11 mouse cellular contexts compared by ENCODE assay signal in the genomic region with DNA sequence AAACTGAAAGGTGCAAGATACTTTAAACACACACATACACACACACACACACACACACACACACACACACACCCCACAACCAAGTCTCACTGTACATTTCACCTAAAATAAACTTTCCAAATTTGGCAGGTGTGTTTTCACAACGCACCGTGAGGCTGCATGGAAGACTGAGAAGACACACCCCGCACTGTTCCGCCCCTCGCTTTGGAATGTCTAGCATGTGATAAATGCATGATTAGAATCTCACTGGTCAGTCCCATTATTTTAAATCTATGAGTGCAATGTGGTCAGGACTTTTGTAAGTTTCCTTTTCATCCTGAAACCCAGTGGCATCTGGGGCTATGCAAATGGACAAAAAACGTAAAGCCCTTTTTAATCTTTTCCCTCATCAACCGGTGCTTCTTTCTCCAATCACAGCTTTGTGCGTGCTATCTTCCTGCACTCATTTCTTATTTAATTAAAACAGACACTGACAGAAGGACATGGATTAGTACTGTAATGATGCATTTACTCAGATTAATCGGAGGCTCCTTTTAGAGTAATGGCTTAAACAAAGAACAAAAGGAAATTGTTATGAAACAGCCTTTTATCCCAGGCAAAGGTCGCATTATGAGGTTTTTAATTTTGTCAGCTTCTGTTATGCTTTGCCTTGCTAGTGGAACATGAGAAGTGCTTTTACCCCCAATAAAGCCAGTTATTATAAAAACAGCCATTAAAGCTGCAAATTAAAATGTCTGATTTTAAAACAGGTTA.
DNase-seq lines count a peak whose midpoint lies in the region; ATAC-seq lines count a peak whose summit lies in the region.
"Had no signal": no experiment of that assay in that cellular context is flagged by ENCODE, and none has a peak within 500 bp of the region (broad histone marks: within the 10 kb centered on the region; RNA-seq: fewer than 3 reads in every experiment).

No protein-coding gene starts in this region.

- H3K4me2 ChIP-seq in kidney, embryonic 15.5 days, result no peak overlapping the region
- H3K4me2 ChIP-seq: heart, embryonic 15.5 days; limb, embryonic 13.5 days; stomach, embryonic 15.5 days had no signal

- no peak overlapping the region for H3K9ac ChIP-seq in kidney, embryonic 15.5 days
- H3K9ac ChIP-seq: heart, embryonic 15.5 days; limb, embryonic 13.5 days; stomach, embryonic 15.5 days had no signal

- H3K27ac ChIP-seq in forebrain, embryonic 10.5 days, result peak overlapping the region; percentile 87
- 0 out of 2 replicates have a peak overlapping the region, but pooled peaks have one; percentile 54 for H3K27ac ChIP-seq in kidney, embryonic 15.5 days
- H3K27ac ChIP-seq: heart, embryonic 15.5 days; limb, embryonic 13.5 days had no signal

- DNase-seq in lung, adult 18-20 months, result peak; percentile 14 to 33
- DNase-seq in lung, postnatal 14 days, result no peak
- DNase-seq in forebrain, embryonic 10.5 days (ENCODE audit: extremely low spot score, low spot score), result peak; percentile 26
- DNase-seq in retina, adult 2 months (ENCODE audit: low read depth, low spot score), result peak; percentile 2
- DNase-seq in gastrocnemius, adult 18-20 months (ENCODE audit: low spot score), result no peak
- DNase-seq in layer of hippocampus, adult 11-12 months (ENCODE audit: low spot score), result no peak

- 16% methylated on average over 10 of the region's 10 CpGs for WGBS in forebrain, embryonic 10.5 days
- WGBS in kidney, embryonic 15.5 days, result 39% methylated on average over 10 of the region's 10 CpGs

- H3K36me3 ChIP-seq in forebrain, embryonic 10.5 days (replicated peaks), result no peaks in the 10 kb centered on the region
- no peaks in the 10 kb centered on the region for H3K36me3 ChIP-seq in kidney, embryonic 15.5 days
- H3K36me3 ChIP-seq: heart, embryonic 15.5 days; limb, embryonic 13.5 days; stomach, embryonic 15.5 days had no signal

- no peaks in the 10 kb centered on the region for H3K27me3 ChIP-seq in forebrain, embryonic 10.5 days (ENCODE audit: poor library complexity, severe bottlenecking)
- H3K27me3 ChIP-seq in kidney, embryonic 15.5 days, result no peaks in the 10 kb centered on the region
- H3K27me3 ChIP-seq: heart, embryonic 15.5 days; limb, embryonic 13.5 days; stomach, embryonic 15.5 days had no signal

- peaks cover 64% of the 10 kb centered on the region for H3K4me1 ChIP-seq in forebrain, embryonic 10.5 days
- H3K4me1 ChIP-seq in kidney, embryonic 15.5 days, result peaks cover 36% of the 10 kb centered on the region

- H3K4me3 ChIP-seq in forebrain, embryonic 10.5 days, result peak overlapping the region; percentile 29
- H3K4me3 ChIP-seq in kidney, embryonic 15.5 days (replicated peaks), result no peak overlapping the region
- H3K4me3 ChIP-seq: heart, embryonic 15.5 days; limb, embryonic 13.5 days; stomach, embryonic 15.5 days had no signal

- no peaks in the 10 kb centered on the region for H3K9me3 ChIP-seq in forebrain, embryonic 10.5 days
- no peaks in the 10 kb centered on the region for H3K9me3 ChIP-seq in kidney, embryonic 15.5 days (replicated peaks)
- H3K9me3 ChIP-seq: heart, embryonic 15.5 days; limb, embryonic 13.5 days; stomach, embryonic 15.5 days had no signal

- peak; percentile 64 for ATAC-seq in kidney, embryonic 15.5 days (replicated peaks; ENCODE audit: low FRiP score)
- ATAC-seq in activated CD4-positive, CD25-positive, alpha-beta regulatory T cell, adult 4 months, result no peak

Comparison
In these comparisons a context has a peak if more than half of its experiments do, and no peak if none do; other contexts are left out.
1. DNase-seq: peak in lung, adult 18-20 months (2 of 2), forebrain, embryonic 10.5 days (single experiment) and retina, adult 2 months (single experiment); none in lung, postnatal 14 days (single experiment), gastrocnemius, adult 18-20 months (single experiment) and layer of hippocampus, adult 11-12 months (single experiment).